Mouse (Mus musculus) layer of hippocampus, postnatal 25 days (tissue): Measurements from ENCODE around the gene Gm8994. TPM values are rescaled to one million over a fixed set of nuclear protein-coding genes. Genes with fewer than 3 reads are reported as not detected.
"Not testable (repeated sequence)": the region's sequence is repeated elsewhere in the genome, so short reads cannot be mapped to it uniquely, and the experiment has no call there.

Experiments
- DNase-seq, 2 experiments: peaks; one replicate each; pipeline ENCODE4 v3.0.0; 2022; ENCODE audit warnings: mixed read lengths in 2 of 2, low spot score in 1 of 2; ENCODE audit errors: extremely low spot score in 1 of 2
- total RNA-seq, 2 experiments: library from RNA; stranded (reverse); gene quantifications; 2 replicates each; pipeline ENCODE4 v1.2.3; 2021

Gm8994 gene
- total RNA-seq: not detected

- DNase-seq: not testable (repeated sequence)
These were observed at the start of gene Gm8994 for GRCm38 (mm10) chr6:136327239-136327638. Gene Gm8994, plus strand, starts transcription at chr6:136327539.

- no peak for DNase-seq
These were observed 49.7 kb upstream of the Gm8994 start for GRCm38 (mm10) chr6:136277685-136278084.

GRCm38 (mm10) chr6:136284565-136284964 lies 42.8 kb upstream of the Gm8994 start:
- DNase-seq: no peak

- no peak for DNase-seq
These were observed 41.2 kb upstream of the Gm8994 start for GRCm38 (mm10) chr6:136286180-136286579.

- no peak for DNase-seq
These were observed 40.8 kb upstream of the Gm8994 start for GRCm38 (mm10) chr6:136286589-136286988.

- DNase-seq: no peak
These were observed 35.9 kb upstream of the Gm8994 start for GRCm38 (mm10) chr6:136291424-136291823.

- DNase-seq: no peak
These were observed 35.2 kb upstream of the Gm8994 start for GRCm38 (mm10) chr6:136291951-136292714.

GRCm38 (mm10) chr6:136293700-136294099 lies 33.6 kb upstream of the Gm8994 start:
- no peak for DNase-seq

- DNase-seq: no peak
These were observed 31.5 kb upstream of the Gm8994 start for GRCm38 (mm10) chr6:136295821-136296220.

- no peak for DNase-seq
These were observed 31.1 kb upstream of the Gm8994 start for GRCm38 (mm10) chr6:136296251-136296650.

- DNase-seq: no peak
These were observed 23.8 kb upstream of the Gm8994 start for GRCm38 (mm10) chr6:136303514-136303913.

GRCm38 (mm10) chr6:136304369-136304988 lies 22.9 kb upstream of the Gm8994 start:
- peak in 1 of 2 experiments; percentile 45 for DNase-seq

GRCm38 (mm10) chr6:136309487-136309886 lies 17.9 kb upstream of the Gm8994 start:
- no peak for DNase-seq

- DNase-seq: not testable (repeated sequence)
These were observed 1.1 kb downstream of the Gm8994 start for GRCm38 (mm10) chr6:136328416-136328815.

- no peak for DNase-seq
These were observed 13.3 kb downstream of the Gm8994 start for GRCm38 (mm10) chr6:136340669-136341068.

- no peak for DNase-seq
These were observed 13.8 kb downstream of the Gm8994 start for GRCm38 (mm10) chr6:136341093-136341492.

GRCm38 (mm10) chr6:136343868-136344267 lies 16.5 kb downstream of the Gm8994 start:
- DNase-seq: no peak

- DNase-seq: no peak
These were observed 17.7 kb downstream of the Gm8994 start for GRCm38 (mm10) chr6:136345034-136345433.

- no peak for DNase-seq
These were observed 18.3 kb downstream of the Gm8994 start for GRCm38 (mm10) chr6:136345641-136346040.

GRCm38 (mm10) chr6:136347053-136347452 lies 19.7 kb downstream of the Gm8994 start:
- no peak for DNase-seq

- DNase-seq: no peak
These were observed 20.3 kb downstream of the Gm8994 start for GRCm38 (mm10) chr6:136347631-136348030.
